18 mouse cellular contexts compared by ENCODE assay signal in the genomic region with DNA sequence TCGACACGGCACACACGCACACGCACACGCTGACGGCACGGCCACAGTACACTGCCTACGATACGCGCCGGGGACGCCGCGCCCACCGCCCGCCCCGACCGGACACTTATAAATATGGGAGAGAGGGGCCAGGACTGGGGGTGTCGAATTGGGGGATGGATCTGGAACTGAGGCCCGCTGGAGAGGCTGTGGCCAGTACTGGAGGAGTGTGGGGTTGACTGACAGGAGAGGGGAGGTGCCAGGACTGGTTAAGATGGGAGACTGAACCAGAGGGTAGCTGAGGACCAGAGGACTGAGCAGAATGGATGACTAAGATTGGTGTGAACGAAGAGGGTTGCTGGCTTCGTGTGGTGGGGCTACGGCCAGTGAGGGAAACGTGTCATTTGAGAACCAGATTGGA. TPM values are rescaled to one million over a fixed set of nuclear protein-coding genes. Genes with fewer than 3 reads are reported as not detected.
A peak's percentile ranks its signal among the peaks of the same experiment; 100 is the strongest.
DNase-seq lines count a peak whose midpoint lies in the region; ATAC-seq lines count a peak whose summit lies in the region.
"Had no signal": no experiment of that assay in that cellular context is flagged by ENCODE, and none has a peak within 500 bp of the region (broad histone marks: within the 10 kb centered on the region; RNA-seq: fewer than 3 reads in every experiment).

No protein-coding gene starts in this region.

- no peak overlapping the region for H3K27ac ChIP-seq in forebrain, embryonic 12.5 days
- H3K27ac ChIP-seq in forebrain, embryonic 10.5 days: no peak overlapping the region
- no peak overlapping the region for H3K27ac ChIP-seq in kidney, embryonic 16.5 days (ENCODE audit: low read length)
- no peak overlapping the region for H3K27ac ChIP-seq in embryonic facial prominence, embryonic 12.5 days
- no peak overlapping the region for H3K27ac ChIP-seq in limb, embryonic 13.5 days
- H3K27ac ChIP-seq: gastrocnemius, adult 2 months; heart, embryonic 15.5 days had no signal

- ATAC-seq in forebrain, embryonic 12.5 days (ENCODE audit: low FRiP score): no peak
- no peak for ATAC-seq in kidney, embryonic 16.5 days (ENCODE audit: low FRiP score, low TSS enrichment)
- no peak; the same call in 1 of the 2 replicates for ATAC-seq in embryonic facial prominence, embryonic 12.5 days (ENCODE audit: insufficient number of reproducible peaks, insufficient read depth, low FRiP score, low TSS enrichment)
- ATAC-seq in limb, embryonic 13.5 days (ENCODE audit: low FRiP score, low read depth): no peak

- no peaks in the 10 kb centered on the region for H3K9me3 ChIP-seq in forebrain, embryonic 12.5 days
- H3K9me3 ChIP-seq in forebrain, embryonic 10.5 days: no peaks in the 10 kb centered on the region
- no peaks in the 10 kb centered on the region for H3K9me3 ChIP-seq in kidney, embryonic 16.5 days (ENCODE audit: low read length)
- no peaks in the 10 kb centered on the region for H3K9me3 ChIP-seq in embryonic facial prominence, embryonic 12.5 days
- no peaks in the 10 kb centered on the region for H3K9me3 ChIP-seq in limb, embryonic 13.5 days
- H3K9me3 ChIP-seq: heart, embryonic 15.5 days had no signal

- peak overlapping the region; percentile 37; the same call in 1 of the 2 replicates for H3K4me3 ChIP-seq in forebrain, embryonic 12.5 days (replicated peaks)
- no peak overlapping the region for H3K4me3 ChIP-seq in forebrain, embryonic 10.5 days
- H3K4me3 ChIP-seq in kidney, embryonic 16.5 days (ENCODE audit: low read length): 0 out of 2 replicates have a peak overlapping the region, but pooled peaks have one; percentile 49
- H3K4me3 ChIP-seq in embryonic facial prominence, embryonic 12.5 days: no peak overlapping the region
- H3K4me3 ChIP-seq in limb, embryonic 13.5 days: peak overlapping the region; percentile 52

- H3K9ac ChIP-seq in forebrain, embryonic 12.5 days: no peak overlapping the region
- H3K9ac ChIP-seq in kidney, embryonic 16.5 days (replicated peaks; ENCODE audit: low read length): no peak overlapping the region
- no peak overlapping the region for H3K9ac ChIP-seq in embryonic facial prominence, embryonic 12.5 days
- H3K9ac ChIP-seq in limb, embryonic 13.5 days: peak overlapping the region; percentile 59; the same call in 1 of the 2 replicates
- H3K9ac ChIP-seq: lung, embryonic 14.5 days had no signal

- no peak for DNase-seq in forebrain, embryonic 10.5 days (ENCODE audit: extremely low spot score, low spot score)
- no peak for DNase-seq in kidney, postnatal 14 days
- no peak for DNase-seq in thymus, adult 18-20 months
- DNase-seq in spleen, postnatal 10 days (ENCODE audit: low spot score in 2 of 2): no peak
- DNase-seq: adrenal gland, postnatal 14 days; cerebellum, postnatal 25 days; kidney, adult 2 months; layer of hippocampus, adult 9-11 months; liver; lung, embryonic 14.5 days; right cerebral cortex, adult 18-20 months; thymus, postnatal 14 days had no signal

- peaks cover 74% of the 10 kb centered on the region for H3K4me1 ChIP-seq in forebrain, embryonic 12.5 days
- H3K4me1 ChIP-seq in forebrain, embryonic 10.5 days: peaks cover 70% of the 10 kb centered on the region
- H3K4me1 ChIP-seq in kidney, embryonic 16.5 days (ENCODE audit: insufficient read depth, low read length): peaks cover 43% of the 10 kb centered on the region
- H3K4me1 ChIP-seq in embryonic facial prominence, embryonic 12.5 days: peaks cover 40% of the 10 kb centered on the region
- peaks cover 56% of the 10 kb centered on the region for H3K4me1 ChIP-seq in limb, embryonic 13.5 days

- no peaks in the 10 kb centered on the region for H3K36me3 ChIP-seq in forebrain, embryonic 12.5 days (replicated peaks)
- H3K36me3 ChIP-seq in forebrain, embryonic 10.5 days (replicated peaks): no peaks in the 10 kb centered on the region
- H3K36me3 ChIP-seq in kidney, embryonic 16.5 days (ENCODE audit: insufficient read depth, low read length): no peaks in the 10 kb centered on the region
- H3K36me3 ChIP-seq in embryonic facial prominence, embryonic 12.5 days: no peaks in the 10 kb centered on the region
- no peaks in the 10 kb centered on the region for H3K36me3 ChIP-seq in limb, embryonic 13.5 days
- H3K36me3 ChIP-seq: heart, embryonic 15.5 days had no signal

- peaks cover 86% of the 10 kb centered on the region for H3K27me3 ChIP-seq in forebrain, embryonic 12.5 days
- H3K27me3 ChIP-seq in forebrain, embryonic 10.5 days (ENCODE audit: poor library complexity, severe bottlenecking): peaks cover 100% of the 10 kb centered on the region
- H3K27me3 ChIP-seq in kidney, embryonic 16.5 days (ENCODE audit: insufficient read depth, low read length): peaks cover 85% of the 10 kb centered on the region
- H3K27me3 ChIP-seq in embryonic facial prominence, embryonic 12.5 days: peaks cover 81% of the 10 kb centered on the region
- peaks cover 94% of the 10 kb centered on the region for H3K27me3 ChIP-seq in limb, embryonic 13.5 days

- 0 out of 2 replicates have a peak overlapping the region, but pooled peaks have one; percentile 13 for H3K4me2 ChIP-seq in forebrain, embryonic 12.5 days
- no peak overlapping the region for H3K4me2 ChIP-seq in kidney, embryonic 16.5 days (replicated peaks; ENCODE audit: low read depth, low read length)
- H3K4me2 ChIP-seq in embryonic facial prominence, embryonic 12.5 days (replicated peaks): 0 out of 2 replicates have a peak overlapping the region, but pooled peaks have one; percentile 71
- peak overlapping the region; percentile 40 for H3K4me2 ChIP-seq in limb, embryonic 13.5 days (replicated peaks)

- 20% methylated on average over 24 of the region's 24 CpGs for WGBS in forebrain, embryonic 12.5 days
- 19% methylated on average over 24 of the region's 24 CpGs for WGBS in forebrain, embryonic 10.5 days
- 13% methylated on average over 24 of the region's 24 CpGs for WGBS in kidney, embryonic 16.5 days
- WGBS in embryonic facial prominence, embryonic 12.5 days: 16% methylated on average over 24 of the region's 24 CpGs
- 21% methylated on average over 24 of the region's 24 CpGs for WGBS in limb, embryonic 13.5 days

RNA-seq across cellular contexts. Expression of a gene that starts 20.0 kb away (rescaled TPM):
- polyA plus RNA-seq in forebrain, embryonic 12.5 days (2016; fragmentation: Nextera tagmentation; extraction: Ambion mirVana): 0.96 and 1.1 TPM in 2 replicates
- polyA plus RNA-seq in forebrain, embryonic 10.5 days (2016; fragmentation: Nextera tagmentation; extraction: Ambion mirVana): 0.06 TPM in 2 replicates
- 0.10 and 0.15 TPM in 2 replicates for polyA plus RNA-seq in kidney, embryonic 16.5 days (2015; fragmentation: Nextera tagmentation; extraction: Ambion mirVana)
- 0.46 and 0.47 TPM in 2 replicates for polyA plus RNA-seq in embryonic facial prominence, embryonic 12.5 days (2016; fragmentation: Nextera tagmentation; extraction: Ambion mirVana)
- 0.05 and 0.11 TPM in 2 replicates for polyA plus RNA-seq in limb, embryonic 13.5 days (2015; fragmentation: Nextera tagmentation; extraction: Ambion mirVana)

Comparison
In these comparisons a context has a peak if more than half of its experiments do, and no peak if none do; other contexts are left out.
1. H3K4me3 ChIP-seq: peak in forebrain, embryonic 12.5 days (single experiment), kidney, embryonic 16.5 days (single experiment) and limb, embryonic 13.5 days (single experiment); none in forebrain, embryonic 10.5 days (single experiment) and embryonic facial prominence, embryonic 12.5 days (single experiment).